Mouse (Mus musculus) MEL (cell line): ENCODE data around the gene Rxfp2. TPM values are rescaled to one million over a fixed set of nuclear protein-coding genes. Genes with fewer than 3 reads are reported as not detected.

ENCODE experiments used
- DNase-seq: peaks from one replicate; pipeline ENCODE4 v3.0.0; 2011; ENCODE audit warnings: low read depth, low spot score
- H3K27ac ChIP-seq: 2 replicates; pipeline ENCODE4 v1.5.1; 2012; ENCODE audit warnings: low read depth, mild to moderate bottlenecking, control low read depth, low read length, moderate library complexity; ENCODE audit not compliant: control insufficient read depth
- H3K27me3 ChIP-seq, 2 experiments: fragments of 150-350 bp in 1 of 2; sonication (generic) in 1 of 2; 2 replicates each; pipeline ENCODE4 v1.6.1; 2012; ENCODE audit warnings: low read length in 2 of 2, mild to moderate bottlenecking in 2 of 2, improper control_type of control experiment in 1 of 2, moderate library complexity in 1 of 2; ENCODE audit not compliant: insufficient read depth in 2 of 2, control insufficient read depth in 1 of 2
- H3K36me3 ChIP-seq, 2 experiments: 2 replicates each; pipeline ENCODE4 v1.6.1; 2012 to 2014; ENCODE audit warnings: low read length in 2 of 2, improper control_type of control experiment in 1 of 2, inconsistent platforms in 1 of 2, mild to moderate bottlenecking in 1 of 2; ENCODE audit not compliant: insufficient read depth in 2 of 2, control insufficient read depth in 1 of 2
- H3K4me1 ChIP-seq, 2 experiments: fragments of 150-350 bp in 1 of 2; sonication (generic) in 1 of 2; 2 replicates each; pipeline ENCODE4 v1.6.1; 2012; ENCODE audit warnings: low read length in 2 of 2, improper control_type of control experiment in 1 of 2, mild to moderate bottlenecking in 1 of 2; ENCODE audit not compliant: insufficient read depth in 2 of 2, control insufficient read depth in 1 of 2
- H3K4me3 ChIP-seq, 2 experiments: fragments of 150-350 bp in 1 of 2; sonication (generic) in 1 of 2; 2 replicates each; pipeline ENCODE4 v1.5.1; 2012; ENCODE audit warnings: low read depth in 2 of 2, low read length in 2 of 2, mild to moderate bottlenecking in 2 of 2, moderate library complexity in 2 of 2, control low read depth in 1 of 2, improper control_type of control experiment in 1 of 2; ENCODE audit not compliant: control insufficient read depth in 1 of 2, insufficient read depth in 1 of 2
- H3K79me2 ChIP-seq: 2 replicates; pipeline ENCODE4 v1.6.1; 2012; ENCODE audit warnings: mild to moderate bottlenecking, low read length, moderate library complexity; ENCODE audit not compliant: control insufficient read depth, poor library complexity, insufficient read depth
- H3K9ac ChIP-seq: 2 replicates; pipeline ENCODE4 v1.6.1; 2012; ENCODE audit warnings: low read depth, mild to moderate bottlenecking, control low read depth, low read length, moderate library complexity; ENCODE audit not compliant: control insufficient read depth, poor library complexity, severe bottlenecking
- H3K9me3 ChIP-seq: fragments of 150-350 bp; sonication (generic); replicated peaks from 2 replicates; pipeline ENCODE4 v1.6.1; 2012; ENCODE audit warnings: mild to moderate bottlenecking, low read length, improper control_type of control experiment, moderate library complexity; ENCODE audit not compliant: insufficient read depth
- BHLHE40 ChIP-seq: IDR thresholded peaks from 2 replicates; pipeline ENCODE4 v1.6.1; 2012; ENCODE audit warnings: low read depth, mild to moderate bottlenecking, inconsistent platforms, low read length, improper control_type of control experiment, borderline replicate concordance
- CTCF ChIP-seq, 3 experiments: IDR thresholded peaks in 2 of 3; conservative IDR thresholded peaks in 1 of 3; 2 replicates each; pipeline ENCODE4 v1.5.1; 2011 to 2012; ENCODE audit warnings: low read length in 3 of 3, low read depth in 2 of 3, mild to moderate bottlenecking in 2 of 3, improper control_type of control experiment in 1 of 3, inconsistent platforms in 1 of 3, mixed read lengths in 1 of 3, moderate library complexity in 1 of 3; ENCODE audit not compliant: control insufficient read depth in 1 of 3, insufficient read depth in 1 of 3, poor library complexity in 1 of 3, severe bottlenecking in 1 of 3
- EP300 ChIP-seq, 2 experiments: IDR thresholded peaks; 2 replicates each; pipeline ENCODE4 v1.6.1; 2011; ENCODE audit warnings: improper control_type of control experiment in 2 of 2, low read length in 2 of 2, low read depth in 1 of 2, mild to moderate bottlenecking in 1 of 2
- HCFC1 ChIP-seq: IDR thresholded peaks from 2 replicates; pipeline ENCODE4 v1.6.1; 2012; ENCODE audit warnings: low read depth, mild to moderate bottlenecking, inconsistent platforms, low read length, improper control_type of control experiment, moderate library complexity
- JUND ChIP-seq: IDR thresholded peaks from 2 replicates; pipeline ENCODE4 v1.6.1; 2011; ENCODE audit warnings: low read depth, mild to moderate bottlenecking, improper control_type of control experiment, low read length
- MEF2A ChIP-seq: IDR thresholded peaks from 2 replicates; pipeline ENCODE4 v1.6.1; 2014; ENCODE audit warnings: low read depth, mild to moderate bottlenecking, inconsistent platforms, low read length, improper control_type of control experiment; ENCODE audit not compliant: poor library complexity, insufficient replicate concordance, severe bottlenecking; ENCODE audit errors: extremely low read depth
- MXI1 ChIP-seq: IDR thresholded peaks from 2 replicates; pipeline ENCODE4 v1.6.1; 2011; ENCODE audit warnings: mild to moderate bottlenecking, low read depth, low read length, improper control_type of control experiment
- MYB ChIP-seq: IDR thresholded peaks from 2 replicates; pipeline ENCODE4 v1.6.1; 2011; ENCODE audit warnings: mild to moderate bottlenecking, low read depth, low read length, improper control_type of control experiment
- POLR2AphosphoS2 ChIP-seq: IDR thresholded peaks from 2 replicates; pipeline ENCODE4 v1.6.1; 2011; ENCODE audit warnings: low read length, improper control_type of control experiment
- SMC3 ChIP-seq: IDR thresholded peaks from 2 replicates; pipeline ENCODE4 v1.6.1; 2011; ENCODE audit warnings: low read depth, low read length, improper control_type of control experiment
- TAL1 ChIP-seq: IDR thresholded peaks from 2 replicates; pipeline ENCODE4 v1.6.1; 2012; ENCODE audit warnings: mild to moderate bottlenecking, inconsistent platforms, low read length, moderate library complexity, mixed read lengths
- TCF12 ChIP-seq: IDR thresholded peaks from 2 replicates; pipeline ENCODE4 v1.6.1; 2014; ENCODE audit warnings: low read depth, mild to moderate bottlenecking, inconsistent platforms, low read length, improper control_type of control experiment, moderate library complexity
- UBTF ChIP-seq: IDR thresholded peaks from 2 replicates; pipeline ENCODE4 v1.6.1; 2012; ENCODE audit warnings: low read depth, mild to moderate bottlenecking, inconsistent platforms, low read length, improper control_type of control experiment, moderate library complexity, borderline replicate concordance; ENCODE audit not compliant: insufficient read depth
- USF2 ChIP-seq, 2 experiments: IDR thresholded peaks; 2 replicates each; pipeline ENCODE4 v1.6.1; 2011 to 2012; ENCODE audit warnings: improper control_type of control experiment in 2 of 2, low read length in 2 of 2, borderline replicate concordance in 1 of 2, inconsistent platforms in 1 of 2, low read depth in 1 of 2, mild to moderate bottlenecking in 1 of 2; ENCODE audit not compliant: insufficient read depth in 1 of 2
- ZKSCAN1 ChIP-seq: IDR thresholded peaks from 2 replicates; pipeline ENCODE4 v1.6.1; 2012; ENCODE audit warnings: low read depth, mild to moderate bottlenecking, inconsistent platforms, low read length, improper control_type of control experiment, moderate library complexity
- ZMIZ1 ChIP-seq: IDR thresholded peaks from 2 replicates; pipeline ENCODE4 v1.6.1; 2012; ENCODE audit warnings: low read depth, mild to moderate bottlenecking, inconsistent platforms, low read length, improper control_type of control experiment, moderate library complexity
- polyA plus RNA-seq, 2 experiments: library from polyadenylated mRNA; stranded (reverse) in 1 of 2; unstranded in 1 of 2; fragments of >175 nt in 1 of 2; fragments of >200 nt in 1 of 2; gene quantifications; 2 replicates each; pipeline versions ENCODE4 v1.2.1 to v1.2.4; 2012; ENCODE audit warnings: low replicate concordance in 2 of 2, low read depth in 1 of 2; ENCODE audit not compliant: insufficient read length in 2 of 2, insufficient read depth in 1 of 2, missing spikeins in 1 of 2
- total RNA-seq: library from RNA; depleted of rRNA; stranded (reverse); fragments of 300-350 nt; gene quantifications from 2 replicates; pipeline ENCODE4 v1.2.3, GENCODE M21; 2012

Gene Rxfp2
- total and polyA plus RNA-seq, 3 experiments, result not detected

GRCm38 (mm10) chr5:150125920-150126319 is 107.4 kb downstream of the Rxfp2 start:
- no peaks in the 10 kb centered on the region for H3K27me3 ChIP-seq
- H3K79me2 ChIP-seq, result no peaks in the 10 kb centered on the region
- no peak overlapping the region for H3K4me3 ChIP-seq
- DNase-seq, result no peak
- H3K9me3 ChIP-seq, result no peaks in the 10 kb centered on the region
- no peak overlapping the region for H3K9ac ChIP-seq
- no peaks in the 10 kb centered on the region for H3K36me3 ChIP-seq
- no peak overlapping the region for H3K27ac ChIP-seq
- TF ChIP-seq SMC3, result no peak
- TF ChIP-seq MYB, result no peak
- TF ChIP-seq TAL1, result no peak
- no peak for TF ChIP-seq ZMIZ1
- H3K4me1 ChIP-seq, result no peaks in the 10 kb centered on the region; a peak in 1 of 4 replicates

GRCm38 (mm10) chr5:150128432-150128831 is 110.0 kb downstream of the Rxfp2 start:
- no peak for TF ChIP-seq BHLHE40
- TF ChIP-seq MEF2A, result no peak
- no peak for TF ChIP-seq UBTF
- TF ChIP-seq USF2 (IDR thresholded peaks at IDR 0.05; ENCODE audit: borderline replicate concordance in 1 of 2, insufficient read depth in 1 of 2, low read depth in 1 of 2, low read length in 2 of 2), result no peak
- no peak for TF ChIP-seq JUND
- TF ChIP-seq HCFC1, result no peak
- no peak for TF ChIP-seq CTCF (IDR thresholded peaks at IDR 0.05 in 2 of 3, conservative IDR thresholded peaks at IDR 0.05 in 1 of 3; ENCODE audit: control insufficient read depth in 1 of 3, insufficient read depth in 1 of 3, low read depth in 2 of 3, low read length in 3 of 3, poor library complexity in 1 of 3, severe bottlenecking in 1 of 3)
- no peak for TF ChIP-seq EP300 (IDR thresholded peaks at IDR 0.05; ENCODE audit: low read depth in 1 of 2, low read length in 2 of 2)
- TF ChIP-seq MXI1, result no peak
- TF ChIP-seq TCF12, result no peak
- TF ChIP-seq ZKSCAN1, result no peak
- TF ChIP-seq POLR2AphosphoS2, result no peak
- no peak overlapping the region for H3K27ac ChIP-seq
- no peaks in the 10 kb centered on the region for H3K79me2 ChIP-seq
- no peaks in the 10 kb centered on the region for H3K27me3 ChIP-seq
- no peaks in the 10 kb centered on the region for H3K4me1 ChIP-seq
- H3K9ac ChIP-seq, result no peak overlapping the region
- H3K36me3 ChIP-seq, result no peaks in the 10 kb centered on the region
- no peaks in the 10 kb centered on the region for H3K9me3 ChIP-seq
- no peak for DNase-seq
- H3K4me3 ChIP-seq, result no peak overlapping the region
